Mouse (Mus musculus): ENCODE measurements at regions not wholly inside any gene's neighbourhood (a gene's known extent, or its start where the extent isn't known, plus 50 kb on each side); places are given as distances from the start of the nearest gene placed in this dataset.

- no peak for DNase-seq (ENCODE audit: low spot score in 2 of 2)
These were observed 230.3 kb downstream of the Parp8 start for GRCm38 (mm10) chr13:116795041-116795440.

- DNase-seq (ENCODE audit: low spot score in 2 of 2): no peak
These were observed 243.7 kb downstream of the Parp8 start for GRCm38 (mm10) chr13:116781616-116782015.

- no peak for DNase-seq (ENCODE audit: low spot score in 2 of 2)
These were observed 259.8 kb downstream of the Parp8 start for GRCm38 (mm10) chr13:116765491-116765890.

- DNase-seq (ENCODE audit: low spot score in 2 of 2): no peak
These were observed 265.4 kb downstream of the Parp8 start for GRCm38 (mm10) chr13:116759912-116760311.

- DNase-seq (ENCODE audit: low spot score in 2 of 2): no peak
These were observed 284.5 kb downstream of the Parp8 start for GRCm38 (mm10) chr13:116740825-116741224.

GRCm38 (mm10) chr13:116723361-116724153 lies 301.8 kb downstream of the Parp8 start:
- no peak for DNase-seq (ENCODE audit: low spot score in 2 of 2)

- no peak for DNase-seq (ENCODE audit: low spot score in 2 of 2)
These were observed 310.5 kb downstream of the Parp8 start for GRCm38 (mm10) chr13:116714809-116715208.

- DNase-seq (ENCODE audit: low spot score in 2 of 2): peak in 1 of 2 experiments; percentile 19
These were observed 313.3 kb downstream of the Parp8 start for GRCm38 (mm10) chr13:116711866-116712593.

GRCm38 (mm10) chr13:116711148-116711865 lies 314.0 kb downstream of the Parp8 start:
- DNase-seq (ENCODE audit: low spot score in 2 of 2): no peak

GRCm38 (mm10) chr13:116709671-116710070 lies 315.7 kb downstream of the Parp8 start:
- DNase-seq (ENCODE audit: low spot score in 2 of 2): no peak

- DNase-seq (ENCODE audit: low spot score in 2 of 2): no peak
These were observed 316.5 kb downstream of the Parp8 start for GRCm38 (mm10) chr13:116708846-116709245.

- no peak for DNase-seq (ENCODE audit: low spot score in 2 of 2)
These were observed 316.9 kb downstream of the Parp8 start for GRCm38 (mm10) chr13:116708456-116708780.

GRCm38 (mm10) chr13:116707621-116708455 lies 317.5 kb downstream of the Parp8 start:
- DNase-seq (ENCODE audit: low spot score in 2 of 2): no peak

- no peak for DNase-seq (ENCODE audit: low spot score in 2 of 2)
These were observed 318.7 kb downstream of the Parp8 start for GRCm38 (mm10) chr13:116706401-116707330.

- no peak for DNase-seq (ENCODE audit: low spot score in 2 of 2)
These were observed 319.5 kb downstream of the Parp8 start for GRCm38 (mm10) chr13:116705611-116706386.

- no peak for DNase-seq (ENCODE audit: low spot score in 2 of 2)
These were observed 336.6 kb downstream of the Parp8 start for GRCm38 (mm10) chr13:116688714-116689113.
